Mouse (Mus musculus): ENCODE measurements around the gene Efcab11. TPM values are rescaled to one million over a fixed set of nuclear protein-coding genes. Genes with fewer than 3 reads are reported as not detected.

Efcab11 gene
- total and polyA plus RNA-seq, 2 experiments from 2014 or later, result 4.3 to 4.7 TPM

DNA sequence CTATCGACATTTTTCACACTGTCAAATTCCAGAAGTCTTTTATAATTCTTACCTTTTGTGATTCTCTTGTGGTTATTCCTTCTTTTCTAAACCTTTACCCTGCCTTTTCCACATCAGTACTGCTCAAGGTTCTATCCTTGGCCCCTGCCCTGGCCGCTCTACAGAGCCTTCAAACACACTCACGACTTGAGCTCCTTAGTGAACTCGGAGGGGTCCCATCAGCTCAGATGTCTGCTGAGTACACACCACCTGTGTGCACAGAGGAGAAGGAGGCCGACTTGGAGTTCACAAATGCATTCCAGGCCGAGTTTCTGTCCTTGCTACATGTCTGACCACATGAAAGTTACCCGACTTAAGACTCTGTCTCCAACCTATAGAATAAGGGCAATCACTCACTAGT, 113.2 kb downstream of the Efcab11 start:
- Histone ChIP-seq H3K27ac (no peak overlapping the region), H3K4me1 (ENCODE audit: insufficient read depth, low read length) (no peaks in the 10 kb centered on the region), H3K4me3 (ENCODE audit: low read length) (no peak overlapping the region), H3K9ac (replicated peaks; ENCODE audit: low read length) (no peak overlapping the region), H3K36me3 (ENCODE audit: insufficient read depth, low read length) (no peaks in the 10 kb centered on the region), H3K27me3 (ENCODE audit: insufficient read depth, low read length) (no peaks in the 10 kb centered on the region), H3K9me3 (ENCODE audit: low read length) (no peaks in the 10 kb centered on the region), H3K4me2 (ENCODE audit: low read depth, low read length) (no peak overlapping the region)
- WGBS, result 87% methylated on average over 7 of the region's 7 CpGs
- DNase-seq (ENCODE audit: low spot score) (no peak), ATAC-seq (no peak)
- no peak for TF ChIP-seq CTCF (IDR thresholded peaks at IDR 0.05; ENCODE audit: low read depth)

GRCm38 (mm10) chr12:99769626-99770025, 114.6 kb downstream of the Efcab11 start:
- H3K4me1 ChIP-seq (ENCODE audit: insufficient read depth, low read length), result no peaks in the 10 kb centered on the region
- ATAC-seq (no peak), DNase-seq (ENCODE audit: low spot score) (no peak)
- WGBS, result 94% methylated on average over 3 of the region's 3 CpGs
- no peaks in the 10 kb centered on the region for H3K9me3 ChIP-seq (ENCODE audit: low read length)
- H3K9ac ChIP-seq (replicated peaks; ENCODE audit: low read length), result no peak overlapping the region
- TF ChIP-seq CTCF (IDR thresholded peaks at IDR 0.05; ENCODE audit: low read depth), result no peak
- H3K4me3 ChIP-seq (ENCODE audit: low read length), result no peak overlapping the region
- H3K4me2 ChIP-seq (ENCODE audit: low read depth, low read length), result no peak overlapping the region
- no peaks in the 10 kb centered on the region for H3K36me3 ChIP-seq (ENCODE audit: insufficient read depth, low read length)
- H3K27ac ChIP-seq, result no peak overlapping the region
- no peaks in the 10 kb centered on the region for H3K27me3 ChIP-seq (ENCODE audit: insufficient read depth, low read length)

DNA sequence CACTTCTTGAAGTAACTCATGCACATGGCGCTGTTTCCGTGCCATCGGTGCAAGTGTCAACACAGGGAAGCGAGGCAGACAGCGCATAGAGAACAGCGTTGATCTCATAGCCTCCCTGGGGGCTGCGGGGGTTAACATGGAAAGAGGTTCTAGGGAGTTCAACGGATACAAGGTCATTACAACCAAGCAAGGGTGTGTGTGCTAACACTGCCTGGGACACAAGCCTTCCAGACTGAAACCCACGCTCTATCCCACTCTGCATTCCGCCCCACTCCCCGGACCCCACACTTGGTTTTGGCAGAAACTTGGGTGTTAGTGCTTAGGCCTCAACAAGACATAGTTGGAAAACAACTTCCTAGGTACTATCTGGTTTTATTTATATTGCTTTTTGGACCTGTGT, 116.5 kb downstream of the Efcab11 start:
- no peak overlapping the region for H3K4me2 ChIP-seq (ENCODE audit: low read depth, low read length)
- no peaks in the 10 kb centered on the region for H3K9me3 ChIP-seq (ENCODE audit: low read length)
- H3K9ac ChIP-seq (replicated peaks; ENCODE audit: low read length), result no peak overlapping the region
- H3K4me1 ChIP-seq (ENCODE audit: insufficient read depth, low read length), result no peaks in the 10 kb centered on the region
- H3K27me3 ChIP-seq (ENCODE audit: insufficient read depth, low read length), result no peaks in the 10 kb centered on the region
- no peak for TF ChIP-seq CTCF (IDR thresholded peaks at IDR 0.05; ENCODE audit: low read depth)
- no peak for DNase-seq (ENCODE audit: low spot score)
- 92% methylated on average over 11 of the region's 11 CpGs for WGBS
- no peak for ATAC-seq
- no peak overlapping the region for H3K4me3 ChIP-seq (ENCODE audit: low read length)
- H3K36me3 ChIP-seq (ENCODE audit: insufficient read depth, low read length), result no peaks in the 10 kb centered on the region
- H3K27ac ChIP-seq, result no peak overlapping the region

GRCm38 (mm10) chr12:99765979-99766378, 118.3 kb downstream of the Efcab11 start:
- Histone ChIP-seq H3K9me3 (ENCODE audit: low read length) (no peaks in the 10 kb centered on the region), H3K4me1 (ENCODE audit: insufficient read depth, low read length) (no peaks in the 10 kb centered on the region), H3K27me3 (ENCODE audit: insufficient read depth, low read length) (no peaks in the 10 kb centered on the region), H3K4me3 (ENCODE audit: low read length) (no peak overlapping the region), H3K36me3 (ENCODE audit: insufficient read depth, low read length) (no peaks in the 10 kb centered on the region), H3K27ac (no peak overlapping the region), H3K9ac (replicated peaks; ENCODE audit: low read length) (no peak overlapping the region), H3K4me2 (ENCODE audit: low read depth, low read length) (no peak overlapping the region)
- ATAC-seq (no peak), DNase-seq (ENCODE audit: low spot score) (no peak)
- TF ChIP-seq CTCF (IDR thresholded peaks at IDR 0.05; ENCODE audit: low read depth), result no peak
- WGBS, result 90% methylated on average over 6 of the region's 6 CpGs

- Histone ChIP-seq H3K9me3 (ENCODE audit: low read length) (no peaks in the 10 kb centered on the region), H3K9ac (replicated peaks; ENCODE audit: low read length) (no peak overlapping the region), H3K27ac (no peak overlapping the region), H3K4me2 (ENCODE audit: low read depth, low read length) (no peak overlapping the region), H3K36me3 (ENCODE audit: insufficient read depth, low read length) (no peaks in the 10 kb centered on the region), H3K4me1 (ENCODE audit: insufficient read depth, low read length) (no peaks in the 10 kb centered on the region), H3K4me3 (ENCODE audit: low read length) (no peak overlapping the region), H3K27me3 (ENCODE audit: insufficient read depth, low read length) (no peaks in the 10 kb centered on the region)
- DNase-seq (ENCODE audit: low spot score), result no peak
- TF ChIP-seq CTCF (IDR thresholded peaks at IDR 0.05; ENCODE audit: low read depth), result no peak
- WGBS, result 80% methylated on average over 3 of the region's 3 CpGs
- ATAC-seq, result no peak
These were observed 120.2 kb downstream of the Efcab11 start for GRCm38 (mm10) chr12:99764053-99764452.

GRCm38 (mm10) chr12:99757754-99758526, 126.3 kb downstream of the Efcab11 start:
- Histone ChIP-seq H3K36me3 (ENCODE audit: insufficient read depth, low read length) (no peaks in the 10 kb centered on the region), H3K4me1 (ENCODE audit: insufficient read depth, low read length) (peaks cover 11% of the 10 kb centered on the region), H3K9ac (replicated peaks; ENCODE audit: low read length) (no peak overlapping the region), H3K4me3 (ENCODE audit: low read length) (no peak overlapping the region), H3K27ac (peak overlapping the region; percentile 65; the same call in 1 of the 2 replicates), H3K9me3 (ENCODE audit: low read length) (no peaks in the 10 kb centered on the region), H3K4me2 (ENCODE audit: low read depth, low read length) (peak overlapping the region; percentile 36), H3K27me3 (ENCODE audit: insufficient read depth, low read length) (no peaks in the 10 kb centered on the region)
- TF ChIP-seq CTCF (IDR thresholded peaks at IDR 0.05; ENCODE audit: low read depth), result no peak
- WGBS, result 28% methylated on average over 15 of the region's 15 CpGs
- ATAC-seq (peak; percentile 95), DNase-seq (ENCODE audit: low spot score) (peak; percentile 80)
